Mouse (Mus musculus) hindbrain, embryonic 14.5 days (tissue): Measurements from ENCODE around the gene Aqp11. TPM values are rescaled to one million over a fixed set of nuclear protein-coding genes. Genes with fewer than 3 reads are reported as not detected.

Experiments
- ATAC-seq: fragments of 200-750 bp; cut with Nextera tagmentation; 2 replicates; pipeline ENCODE4 v1.8.0; 2017; ENCODE audit warnings: moderate number of reproducible peaks, mild to moderate bottlenecking, moderate TSS enrichment, moderate library complexity; ENCODE audit not compliant: low FRiP score
- DNase-seq: peaks from one replicate; pipeline ENCODE4 v3.0.0-alpha.2; 2015; ENCODE audit warnings: low spot score
- H3K27ac ChIP-seq: fragments of 300-500 bp; sonication (generic); 2 replicates; pipeline ENCODE4 v1.5.1; 2014; ENCODE audit warnings: mild to moderate bottlenecking, moderate library complexity
- H3K27me3 ChIP-seq: fragments of 300-500 bp; sonication (generic); 2 replicates; pipeline ENCODE4 v1.6.1; 2014; ENCODE audit warnings: mild to moderate bottlenecking, low read length, mixed read lengths; ENCODE audit not compliant: control insufficient read depth, insufficient read depth
- H3K36me3 ChIP-seq: fragments of 300-500 bp; sonication (generic); replicated peaks from 2 replicates; pipeline ENCODE4 v1.6.1; 2014; ENCODE audit not compliant: control insufficient read depth, insufficient read depth
- H3K4me1 ChIP-seq: fragments of 300-500 bp; sonication (generic); replicated peaks from 2 replicates; pipeline ENCODE4 v1.6.1; 2014; ENCODE audit warnings: antibody characterized with exemption, low read length, mixed read lengths; ENCODE audit not compliant: control insufficient read depth, insufficient read depth
- H3K4me2 ChIP-seq: fragments of 300-500 bp; sonication (generic); replicated peaks from 2 replicates; pipeline ENCODE4 v1.6.1; 2014; ENCODE audit warnings: mild to moderate bottlenecking, moderate library complexity
- H3K4me3 ChIP-seq: fragments of 300-500 bp; sonication (generic); replicated peaks from 2 replicates; pipeline ENCODE4 v1.5.1; 2014; ENCODE audit warnings: mild to moderate bottlenecking, low read length
- H3K9ac ChIP-seq: fragments of 300-500 bp; sonication (generic); 2 replicates; pipeline ENCODE4 v1.6.1; 2014
- H3K9me3 ChIP-seq: fragments of 300-500 bp; sonication (generic); 2 replicates; pipeline ENCODE4 v1.6.1; 2016; ENCODE audit warnings: low read length; ENCODE audit not compliant: control insufficient read depth
- WGBS: fragments of 180-500 bp; shearing (Covaris S2); extraction: QIAGEN DNeasy Blood & Tissue Kit; methylation state at CpG from one replicate; pipeline ENCODE4 v1.1.7; 2014; 5-methylcytosine and 5-hydroxymethylcytosine counted together
- polyA plus RNA-seq: library from polyadenylated mRNA; unstranded; fragments of >200 nt; fragmentation: Nextera tagmentation; extraction: Ambion mirVana; gene quantifications from 2 replicates; pipeline ENCODE4 v1.2.1, GENCODE M21; 2014

Gene Aqp11
- polyA plus RNA-seq, 1 experiment from 2014 or later, result 21.6 TPM

DNA sequence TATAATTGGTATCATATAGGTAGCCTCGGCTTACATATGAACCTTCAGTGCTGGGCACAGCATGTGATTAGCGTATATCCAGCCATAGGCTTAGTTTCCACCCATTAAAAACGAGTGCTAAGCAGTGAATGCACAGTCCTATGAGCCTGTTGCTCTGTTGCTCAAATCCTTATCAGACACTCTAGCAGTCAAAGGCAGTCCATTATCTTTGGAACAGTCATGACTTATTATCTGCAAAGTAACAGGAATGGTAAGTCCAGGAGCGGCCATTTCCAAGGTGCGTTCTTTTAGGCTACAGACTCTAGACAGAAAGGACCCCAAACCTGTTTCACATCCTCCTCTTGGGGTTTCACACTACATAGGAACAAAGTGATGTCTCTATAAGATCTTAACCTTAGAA is 4.5 kb downstream of the Aqp11 start:
- Histone ChIP-seq H3K9ac (no peak overlapping the region), H3K4me2 (no peak overlapping the region)
- 91% methylated on average over 5 of the region's 5 CpGs for WGBS

DNA sequence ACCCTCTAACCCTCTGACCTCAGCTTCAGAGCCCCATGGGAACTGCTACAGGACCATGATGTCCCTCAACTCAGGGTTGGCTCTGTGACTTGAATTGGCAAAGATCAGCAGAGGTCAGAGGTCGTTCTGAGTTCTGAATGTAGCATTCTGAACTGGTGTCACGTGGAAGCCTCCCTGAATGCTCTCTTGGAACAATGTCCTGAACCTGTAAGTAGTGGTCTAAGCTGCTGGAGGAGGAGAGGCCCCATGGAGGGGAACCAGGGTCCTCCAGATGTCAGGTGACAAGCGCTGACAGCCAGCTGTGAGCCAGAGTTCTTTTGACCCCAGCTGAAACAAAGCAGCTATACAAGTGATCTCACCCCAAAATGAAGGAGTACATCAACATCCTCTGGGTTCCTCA is 7.7 kb downstream of the Aqp11 start:
- Histone ChIP-seq H3K4me2 (no peak overlapping the region), H3K36me3 (peaks cover 15% of the 10 kb centered on the region), H3K9me3 (no peaks in the 10 kb centered on the region), H3K4me1 (peaks cover 9% of the 10 kb centered on the region), H3K9ac (no peak overlapping the region), H3K4me3 (no peak overlapping the region), H3K27me3 (no peaks in the 10 kb centered on the region), H3K27ac (no peak overlapping the region)
- 21% methylated on average over 3 of the region's 3 CpGs for WGBS
- DNase-seq (no peak), ATAC-seq (no peak)

More for the DNA sequence above, 4.5 kb downstream of the Aqp11 start:
- H3K4me3 ChIP-seq, result no peak overlapping the region
- H3K27ac ChIP-seq, result no peak overlapping the region
- DNase-seq (no peak), ATAC-seq (no peak)
- no peaks in the 10 kb centered on the region for H3K9me3 ChIP-seq
- H3K4me1 ChIP-seq, result peaks cover 13% of the 10 kb centered on the region
- H3K36me3 ChIP-seq, result no peaks in the 10 kb centered on the region
- H3K27me3 ChIP-seq, result no peaks in the 10 kb centered on the region

DNA sequence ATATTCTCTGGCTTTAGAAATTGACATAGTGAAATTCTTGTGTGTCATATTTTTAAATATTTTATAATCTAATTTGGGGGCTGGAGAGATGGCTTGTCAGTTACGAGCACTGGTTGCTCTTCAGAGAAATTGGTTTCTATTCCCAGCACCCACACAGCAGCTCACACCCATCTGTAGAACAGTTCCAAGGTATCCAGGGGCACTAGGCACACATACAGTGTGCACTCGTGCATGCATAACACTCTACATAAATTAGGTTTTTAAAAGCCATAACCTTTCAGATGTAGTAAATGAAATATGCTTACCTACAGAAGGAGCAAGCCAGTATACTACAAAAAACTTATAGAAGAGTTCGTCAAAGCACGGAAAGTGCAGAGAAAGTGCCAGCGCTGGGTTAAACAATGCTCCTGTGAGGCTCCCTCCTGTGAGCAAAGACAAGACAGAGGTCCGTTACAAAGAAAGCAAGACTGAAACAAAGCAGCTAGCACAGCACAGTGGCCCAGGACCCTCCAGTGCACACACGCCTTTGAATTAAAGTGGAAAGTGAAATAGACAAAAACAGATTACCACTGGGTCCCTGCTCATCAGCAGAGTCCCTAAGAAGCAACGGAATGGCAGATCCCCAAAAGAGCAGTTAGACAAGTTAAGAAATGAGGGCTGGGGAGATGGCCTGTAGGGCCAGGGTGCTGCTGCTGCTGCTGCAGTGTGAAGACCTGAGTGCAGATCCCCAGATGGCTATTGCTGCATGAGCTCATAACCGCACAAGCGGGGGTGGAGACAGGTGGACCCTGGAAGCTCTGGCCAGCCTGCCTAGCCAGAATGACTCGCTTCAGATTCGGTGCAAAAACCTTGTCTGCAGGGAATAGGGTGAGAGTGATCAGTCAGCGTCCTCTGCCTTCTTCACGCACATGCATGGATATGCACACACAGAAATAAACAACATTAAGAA is 9.1 kb downstream of the Aqp11 start:
- Histone ChIP-seq H3K27ac (no peak overlapping the region), H3K9ac (no peak overlapping the region), H3K4me2 (no peak overlapping the region), H3K4me3 (no peak overlapping the region), H3K36me3 (peaks cover 22% of the 10 kb centered on the region), H3K27me3 (no peaks in the 10 kb centered on the region), H3K9me3 (no peaks in the 10 kb centered on the region), H3K4me1 (peaks cover 9% of the 10 kb centered on the region)
- no peak for DNase-seq
- ATAC-seq, result no peak
- WGBS, result 22% methylated on average over 14 of the region's 14 CpGs

GRCm38 (mm10) chr7:97726778-97727177 is 11.3 kb downstream of the Aqp11 start:
- Histone ChIP-seq H3K4me1 (peaks cover 9% of the 10 kb centered on the region), H3K4me3 (no peak overlapping the region), H3K36me3 (peaks cover 38% of the 10 kb centered on the region), H3K9me3 (no peaks in the 10 kb centered on the region), H3K27me3 (no peaks in the 10 kb centered on the region), H3K4me2 (no peak overlapping the region), H3K9ac (no peak overlapping the region), H3K27ac (no peak overlapping the region)
- 75% methylated on average over 7 of the region's 7 CpGs for WGBS
- DNase-seq (no peak), ATAC-seq (no peak)

DNA sequence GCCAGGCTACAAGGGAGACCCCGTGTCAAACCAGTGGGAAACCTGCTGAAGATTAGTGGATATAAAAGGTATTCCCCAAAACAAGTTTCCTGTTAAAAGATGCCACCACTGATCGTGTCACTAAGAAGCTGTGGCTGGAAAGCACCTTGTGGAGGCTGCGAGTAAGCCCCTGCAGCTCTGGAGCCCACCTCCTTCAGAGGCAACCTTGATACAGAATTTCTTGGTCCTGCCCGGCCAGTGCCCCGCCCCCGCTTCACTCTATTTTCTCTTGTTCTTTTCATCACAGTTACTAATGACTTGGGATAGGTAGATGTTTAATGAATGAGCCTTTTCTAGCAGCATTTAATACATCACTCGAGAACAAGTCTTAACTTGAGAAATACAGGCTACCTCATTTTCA is 12.0 kb downstream of the Aqp11 start:
- WGBS, result 85% methylated on average over 7 of the region's 7 CpGs
- no peaks in the 10 kb centered on the region for H3K27me3 ChIP-seq
- no peak for ATAC-seq
- H3K9ac ChIP-seq, result no peak overlapping the region
- no peaks in the 10 kb centered on the region for H3K9me3 ChIP-seq
- no peak overlapping the region for H3K4me2 ChIP-seq
- H3K4me1 ChIP-seq, result peaks cover 9% of the 10 kb centered on the region
- no peak overlapping the region for H3K4me3 ChIP-seq
- DNase-seq, result no peak
- peaks cover 43% of the 10 kb centered on the region for H3K36me3 ChIP-seq
- H3K27ac ChIP-seq, result no peak overlapping the region

- Histone ChIP-seq H3K36me3 (peaks cover 50% of the 10 kb centered on the region), H3K4me3 (no peak overlapping the region), H3K4me1 (peaks cover 9% of the 10 kb centered on the region), H3K9ac (no peak overlapping the region), H3K27ac (no peak overlapping the region), H3K27me3 (no peaks in the 10 kb centered on the region), H3K4me2 (no peak overlapping the region), H3K9me3 (no peaks in the 10 kb centered on the region)
- ATAC-seq, result no peak
- 97% methylated on average over 6 of the region's 6 CpGs for WGBS
- no peak for DNase-seq
Measured at GRCm38 (mm10) chr7:97725401-97725800, 12.7 kb downstream of the Aqp11 start.

DNA sequence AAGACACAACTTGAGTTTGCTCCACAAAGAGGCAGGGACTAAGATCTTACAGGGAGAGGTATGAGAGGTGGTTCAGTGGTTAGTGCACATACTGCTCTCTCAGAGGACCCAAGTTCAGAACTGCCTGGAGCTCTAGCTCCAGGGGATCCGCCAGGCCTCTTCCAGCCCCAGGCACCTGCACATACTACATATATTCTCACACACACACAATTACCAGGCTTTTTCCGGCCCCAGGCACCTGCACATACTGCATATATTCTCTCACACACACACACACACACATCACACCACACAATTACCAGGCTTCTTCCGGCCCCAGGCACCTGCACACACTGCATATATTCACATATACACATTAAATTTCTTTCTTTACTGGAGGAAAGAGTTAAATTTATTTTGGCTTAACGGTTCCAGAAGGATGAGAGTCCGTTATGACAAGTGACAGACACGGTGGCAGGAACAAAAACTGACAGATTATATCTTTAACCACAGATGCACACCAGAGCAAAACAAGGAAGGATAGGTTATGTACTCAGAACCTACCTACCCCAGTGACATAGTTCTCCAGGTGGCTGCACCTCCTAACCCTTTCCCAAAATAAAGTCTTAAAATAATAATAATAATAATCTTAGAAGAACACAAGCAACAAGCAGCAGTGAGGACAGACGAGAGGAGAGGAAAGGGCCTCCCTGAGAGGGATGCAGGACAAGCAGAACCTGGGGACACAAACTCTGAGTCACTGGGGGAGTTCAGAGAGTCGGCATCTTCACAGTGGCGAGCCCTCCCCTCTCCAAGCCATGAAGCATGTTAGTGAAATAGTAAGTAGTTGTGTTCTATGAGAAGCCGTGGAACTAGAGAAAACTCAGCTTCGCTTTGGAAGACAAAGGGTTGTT is 14.2 kb downstream of the Aqp11 start:
- H3K36me3 ChIP-seq, result peaks cover 65% of the 10 kb centered on the region
- no peak overlapping the region for H3K4me3 ChIP-seq
- ATAC-seq (no peak), DNase-seq (no peak)
- 90% methylated on average over 11 of the region's 11 CpGs for WGBS
- H3K27ac ChIP-seq, result no peak overlapping the region
- H3K4me2 ChIP-seq, result no peak overlapping the region
- no peaks in the 10 kb centered on the region for H3K27me3 ChIP-seq
- peaks cover 3% of the 10 kb centered on the region; the same call in 1 of the 2 replicates for H3K4me1 ChIP-seq
- H3K9me3 ChIP-seq, result no peaks in the 10 kb centered on the region
- H3K9ac ChIP-seq, result no peak overlapping the region

GRCm38 (mm10) chr7:97722278-97722918 is 15.7 kb downstream of the Aqp11 start:
- Histone ChIP-seq H3K27me3 (no peaks in the 10 kb centered on the region), H3K9me3 (no peaks in the 10 kb centered on the region), H3K4me1 (no peaks in the 10 kb centered on the region), H3K4me3 (no peak overlapping the region), H3K36me3 (peaks cover 75% of the 10 kb centered on the region), H3K4me2 (no peak overlapping the region), H3K27ac (no peak overlapping the region), H3K9ac (no peak overlapping the region)
- ATAC-seq (no peak), DNase-seq (no peak)
- WGBS, result 92% methylated on average over 7 of the region's 7 CpGs

- H3K27me3 ChIP-seq, result no peaks in the 10 kb centered on the region
- no peak for ATAC-seq
- no peak for DNase-seq
- H3K4me3 ChIP-seq, result no peak overlapping the region
- no peak overlapping the region for H3K9ac ChIP-seq
- no peak overlapping the region for H3K27ac ChIP-seq
- no peaks in the 10 kb centered on the region for H3K4me1 ChIP-seq
- WGBS, result 83% methylated on average over 5 of the region's 5 CpGs
- H3K4me2 ChIP-seq, result no peak overlapping the region
- peaks cover 82% of the 10 kb centered on the region for H3K36me3 ChIP-seq
- no peaks in the 10 kb centered on the region for H3K9me3 ChIP-seq
Measured at GRCm38 (mm10) chr7:97720109-97720508, 18.0 kb downstream of the Aqp11 start.
